Mouse (Mus musculus): Measurements from ENCODE around the gene Tomt. TPM values are rescaled to one million over a fixed set of nuclear protein-coding genes. Genes with fewer than 3 reads are reported as not detected.

Gene Tomt
- total and polyA plus RNA-seq, 3 experiments, result 0.07 to 1.3 (median 1.1) TPM

DNA sequence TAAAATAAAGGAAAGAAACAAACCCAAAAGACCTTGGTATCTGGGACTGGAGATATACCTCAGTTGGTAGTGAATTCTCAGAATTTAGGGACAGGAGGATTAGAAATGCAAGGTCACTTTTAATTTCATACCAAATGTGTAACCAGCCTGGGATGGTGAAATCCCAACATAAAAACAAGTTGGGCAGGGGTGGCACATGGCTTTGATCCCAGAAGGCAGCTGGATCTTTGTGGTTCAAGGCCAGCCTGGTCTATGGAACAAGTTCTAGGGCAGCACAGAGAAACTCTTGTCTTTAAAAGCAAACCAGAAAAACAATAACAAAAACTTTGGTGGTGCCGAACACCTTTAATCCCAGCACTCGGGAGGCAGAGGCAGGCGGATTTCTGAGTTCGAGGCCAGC, 38.7 kb downstream of the Tomt start:
- dilution Hi-C loops (cut with MboI; ENCODE audit: extremely low pct_ligation_motif_present, extremely low pct_unique_long_range_greater_than_20kb, low sequenced_read_pairs), result no loop called here
- Histone ChIP-seq H3K27ac (ENCODE audit: insufficient read depth, low read depth) (no peak overlapping the region), H3K36me3 (replicated peaks in 1 of 2; ENCODE audit: control insufficient read depth in 1 of 2, insufficient read depth in 1 of 2, low read length in 1 of 2) (no peaks in the 10 kb centered on the region), H3K79me2 (replicated peaks; ENCODE audit: control insufficient read depth, extremely low read depth, insufficient read depth, poor library complexity, severe bottlenecking) (no peaks in the 10 kb centered on the region), H3K9ac (ENCODE audit: insufficient read depth, low read depth) (no peak overlapping the region), H3K27me3 (replicated peaks) (no peaks in the 10 kb centered on the region), H3K4me3 (replicated peaks in 1 of 3; ENCODE audit: low read depth in 2 of 3, low read length in 2 of 3, poor library complexity in 1 of 3) (no peak overlapping the region), H3K4me2 (ENCODE audit: insufficient read depth, low read depth, poor library complexity, severe bottlenecking) (no peak overlapping the region), H3K9me3 (replicated peaks; ENCODE audit: low read length) (peaks cover 3% of the 10 kb centered on the region), H3K4me1 (ENCODE audit: control insufficient read depth in 1 of 2, insufficient read depth in 2 of 2) (peaks cover 0 to 5% of the 10 kb centered on the region in 2 experiments; a peak in 3 of 4 replicates)
- no peak for DNase-seq (ENCODE audit: extremely low read depth)
- in situ Hi-C loops (cut with MboI; ENCODE audit: low pct_ligation_motif_present, low pct_unique_long_range_greater_than_20kb, low sequenced_read_pairs), result no loop called here
- TF ChIP-seq MYC (IDR thresholded peaks at IDR 0.05; ENCODE audit: low read depth, low read length) (no peak), SMC3 (IDR thresholded peaks at IDR 0.05; ENCODE audit: low read depth, low read length) (no peak), GABPA (IDR thresholded peaks at IDR 0.05; ENCODE audit: insufficient replicate concordance, low read depth, low read length) (no peak)

DNA sequence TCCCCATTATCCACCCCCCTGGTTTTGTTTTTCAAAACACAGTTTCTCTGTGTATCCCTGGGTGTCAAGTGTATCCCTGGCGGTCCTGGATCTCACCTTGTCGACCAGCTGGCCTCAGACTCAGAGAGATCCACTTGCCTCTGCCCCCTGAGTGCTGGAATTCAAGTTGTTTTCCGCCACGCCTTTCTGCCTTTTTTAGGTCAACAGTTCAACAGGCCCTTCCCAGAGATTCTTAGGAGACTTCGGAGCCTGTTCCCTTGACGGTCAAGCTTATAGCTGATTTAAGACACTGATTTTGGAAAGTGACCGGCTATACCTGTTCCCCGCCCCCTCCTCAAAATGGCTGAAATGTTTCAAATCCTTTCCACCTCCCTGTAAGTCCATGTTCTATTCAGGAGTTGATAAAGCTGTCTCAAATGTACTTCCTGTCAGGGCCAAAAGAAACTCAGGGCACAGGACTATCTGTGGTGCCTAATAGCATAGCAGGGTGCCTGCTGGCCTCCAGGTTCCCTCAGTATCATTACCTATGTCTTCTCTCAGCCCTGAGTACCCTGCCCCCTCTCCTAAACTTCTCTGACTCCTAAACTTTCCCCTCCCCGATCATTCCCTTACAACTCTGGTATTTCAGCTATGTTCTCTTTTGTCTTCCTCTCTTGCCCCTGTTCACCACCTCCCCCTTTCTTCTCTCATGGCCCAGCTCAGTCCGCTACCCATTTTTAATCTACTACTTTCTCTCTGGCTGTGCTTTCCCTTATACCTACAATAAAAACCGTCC, 39.5 kb downstream of the Tomt start:
- H3K9me3 ChIP-seq (replicated peaks; ENCODE audit: low read length), result peaks cover 3% of the 10 kb centered on the region
- H3K4me1 ChIP-seq (ENCODE audit: control insufficient read depth in 1 of 2, insufficient read depth in 2 of 2), result peaks cover 0 to 5% of the 10 kb centered on the region in 2 experiments; a peak in 3 of 4 replicates
- no peak for TF ChIP-seq CHD1 (IDR thresholded peaks at IDR 0.05; ENCODE audit: low read depth, low read length)
- TF ChIP-seq EP300 (IDR thresholded peaks at IDR 0.05; ENCODE audit: low read length), result no peak
- no peak for TF ChIP-seq JUND (conservative IDR thresholded peaks at IDR 0.05; ENCODE audit: low read depth, low read length)
- no peak for TF ChIP-seq ZNF384 (IDR thresholded peaks at IDR 0.05; ENCODE audit: low read depth, low read length)
- H3K27ac ChIP-seq (ENCODE audit: insufficient read depth, low read depth), result no peak overlapping the region
- H3K9ac ChIP-seq (ENCODE audit: insufficient read depth, low read depth), result no peak overlapping the region
- in situ Hi-C loops (cut with MboI; ENCODE audit: low pct_ligation_motif_present, low pct_unique_long_range_greater_than_20kb, low sequenced_read_pairs) (no loop called here), dilution Hi-C loops (cut with MboI; ENCODE audit: extremely low pct_ligation_motif_present, extremely low pct_unique_long_range_greater_than_20kb, low sequenced_read_pairs) (no loop called here)
- no peaks in the 10 kb centered on the region for H3K27me3 ChIP-seq (replicated peaks)
- H3K4me3 ChIP-seq (replicated peaks in 1 of 3; ENCODE audit: low read depth in 2 of 3, low read length in 2 of 3, poor library complexity in 1 of 3), result no peak overlapping the region
- H3K36me3 ChIP-seq (replicated peaks in 1 of 2; ENCODE audit: control insufficient read depth in 1 of 2, insufficient read depth in 1 of 2, low read length in 1 of 2), result no peaks in the 10 kb centered on the region
- DNase-seq (ENCODE audit: extremely low read depth), result no peak
- H3K4me2 ChIP-seq (ENCODE audit: insufficient read depth, low read depth, poor library complexity, severe bottlenecking), result no peak overlapping the region
- no peaks in the 10 kb centered on the region for H3K79me2 ChIP-seq (replicated peaks; ENCODE audit: control insufficient read depth, extremely low read depth, insufficient read depth, poor library complexity, severe bottlenecking)

DNA sequence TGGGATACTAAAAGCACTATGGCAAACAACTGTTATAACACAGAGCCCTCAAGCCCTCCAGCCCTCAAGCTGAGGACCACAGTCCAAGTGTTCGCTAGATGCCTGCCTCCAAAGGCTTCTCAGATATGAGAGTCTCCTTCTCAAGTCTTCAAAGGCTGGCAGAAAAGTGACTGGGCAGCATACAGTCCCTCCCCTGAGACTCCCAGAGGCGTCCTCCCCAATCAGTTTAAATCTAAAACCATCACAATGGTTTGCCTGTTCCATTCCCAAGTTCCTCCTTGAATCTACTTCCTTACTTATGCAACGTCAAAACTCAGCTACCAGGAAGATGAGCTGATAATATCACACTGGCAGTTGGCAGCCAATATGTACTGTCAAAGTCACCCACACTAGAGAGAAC, 42.7 kb downstream of the Tomt start, which contains the start of gene Anapc15:
Gene Anapc15 (plus strand): TSS at position 301 of the 400 bp plus-strand sequence.
- H3K4me1 ChIP-seq (ENCODE audit: control insufficient read depth in 1 of 2, insufficient read depth in 2 of 2), result peaks cover 2 to 8% of the 10 kb centered on the region in 2 experiments; a peak in 3 of 4 replicates
- dilution Hi-C loops (cut with MboI; ENCODE audit: extremely low pct_ligation_motif_present, extremely low pct_unique_long_range_greater_than_20kb, low sequenced_read_pairs) (no loop called here), in situ Hi-C loops (cut with MboI; ENCODE audit: low pct_ligation_motif_present, low pct_unique_long_range_greater_than_20kb, low sequenced_read_pairs) (no loop called here)
- no peak within 1 kb of the TSS for H3K4me3 ChIP-seq (replicated peaks in 1 of 3; ENCODE audit: low read depth in 2 of 3, low read length in 2 of 3, poor library complexity in 1 of 3)
- H3K79me2 ChIP-seq (replicated peaks; ENCODE audit: control insufficient read depth, extremely low read depth, insufficient read depth, poor library complexity, severe bottlenecking), result no peaks in the 10 kb centered on the region
- H3K36me3 ChIP-seq (replicated peaks in 1 of 2; ENCODE audit: control insufficient read depth in 1 of 2, insufficient read depth in 1 of 2, low read length in 1 of 2), result no peaks in the 10 kb centered on the region
- no peak within 1 kb of the TSS for H3K4me2 ChIP-seq (ENCODE audit: insufficient read depth, low read depth, poor library complexity, severe bottlenecking)
- no peak within 1 kb of the TSS for H3K27ac ChIP-seq (ENCODE audit: insufficient read depth, low read depth)
- peaks cover 3% of the 10 kb centered on the region for H3K9me3 ChIP-seq (replicated peaks; ENCODE audit: low read length)
- TF ChIP-seq IRF4 (IDR thresholded peaks at IDR 0.05; ENCODE audit: low read depth, low read length), result no peak
- no peak for TF ChIP-seq EP300 (IDR thresholded peaks at IDR 0.05; ENCODE audit: low read length)
- TF ChIP-seq MAZ (IDR thresholded peaks at IDR 0.05; ENCODE audit: low read depth, low read length), result no peak
- no peak for TF ChIP-seq BHLHE40 (IDR thresholded peaks at IDR 0.05; ENCODE audit: low read depth, low read length)
- no peak for TF ChIP-seq USF2 (conservative IDR thresholded peaks at IDR 0.05; ENCODE audit: low read depth, low read length)
- no peak for TF ChIP-seq TBP (conservative IDR thresholded peaks at IDR 0.05; ENCODE audit: low read depth, low read length)
- no peak for TF ChIP-seq ZMIZ1 (IDR thresholded peaks at IDR 0.05; ENCODE audit: low read depth, low read length)
- TF ChIP-seq RAD21 (IDR thresholded peaks at IDR 0.05; ENCODE audit: low read depth, low read length), result no peak
- TF ChIP-seq POLR2A (IDR thresholded peaks at IDR 0.05; ENCODE audit: low read depth, low read length), result no peak
- no peak for TF ChIP-seq JUN (IDR thresholded peaks at IDR 0.05; ENCODE audit: insufficient read depth, low read depth, low read length)
- no peak for TF ChIP-seq TCF12 (IDR thresholded peaks at IDR 0.05; ENCODE audit: low read depth, low read length)
- TF ChIP-seq MEF2A (IDR thresholded peaks at IDR 0.05; ENCODE audit: borderline replicate concordance, low read depth, low read length), result no peak
- no peak within 1 kb of the TSS for H3K9ac ChIP-seq (ENCODE audit: insufficient read depth, low read depth)
- H3K27me3 ChIP-seq (replicated peaks), result no peaks in the 10 kb centered on the region
- no peak for DNase-seq (ENCODE audit: extremely low read depth)

Data from CH12.LX (cell line).